Mouse (Mus musculus) ES-E14 (cell line): ENCODE results near the gene Olfr683. TPM values are rescaled to one million over a fixed set of nuclear protein-coding genes. Genes with fewer than 3 reads are reported as not detected.
"Not testable (repeated sequence)": the region's sequence is repeated elsewhere in the genome, so short reads cannot be mapped to it uniquely, and the experiment has no call there.

ENCODE experiments used
- DNase-seq: peaks from one replicate; pipeline ENCODE4 v3.0.0-alpha.2; 2013; ENCODE audit warnings: low read depth, low spot score
- H3K27ac ChIP-seq: 2 replicates; pipeline ENCODE4 v1.5.1; 2012; ENCODE audit warnings: low read depth, mild to moderate bottlenecking, low read length, moderate library complexity, mixed read lengths; ENCODE audit not compliant: poor library complexity, insufficient read depth, severe bottlenecking
- H3K36me3 ChIP-seq: 2 replicates; pipeline ENCODE4 v1.6.1; 2012; ENCODE audit warnings: mild to moderate bottlenecking, low read length, moderate library complexity, mixed read lengths; ENCODE audit not compliant: control insufficient read depth, poor library complexity, insufficient read depth, severe bottlenecking
- H3K4me1 ChIP-seq, 2 experiments: fragments of 150-350 bp in 1 of 2; sonication (generic) in 1 of 2; 2 replicates each; pipeline ENCODE4 v1.6.1; 2012; ENCODE audit warnings: low read length in 2 of 2, mild to moderate bottlenecking in 1 of 2, mixed read lengths in 1 of 2; ENCODE audit not compliant: control insufficient read depth in 2 of 2, insufficient read depth in 2 of 2, poor library complexity in 1 of 2
- H3K4me3 ChIP-seq, 2 experiments: fragments of 150-350 bp in 1 of 2; sonication (generic) in 1 of 2; 2 replicates each; pipeline ENCODE4 v1.5.1; 2012; ENCODE audit warnings: low read length in 2 of 2, low read depth in 1 of 2, mild to moderate bottlenecking in 1 of 2, mixed read lengths in 1 of 2; ENCODE audit not compliant: insufficient read depth in 1 of 2, poor library complexity in 1 of 2, severe bottlenecking in 1 of 2
- H3K9ac ChIP-seq: 2 replicates; pipeline ENCODE4 v1.6.1; 2012; ENCODE audit warnings: low read depth, mild to moderate bottlenecking, low read length, mixed read lengths; ENCODE audit not compliant: poor library complexity, insufficient read depth, severe bottlenecking
- H3K9me3 ChIP-seq: fragments of 150-350 bp; sonication (generic); 2 replicates; pipeline ENCODE4 v1.6.1; 2012; ENCODE audit warnings: low read depth, mild to moderate bottlenecking, low read length; ENCODE audit not compliant: control insufficient read depth, insufficient read depth
- CHD2 ChIP-seq: IDR thresholded peaks from 2 replicates; pipeline ENCODE4 v1.6.1; 2014; ENCODE audit warnings: mild to moderate bottlenecking, low read depth, low read length, inconsistent platforms
- HCFC1 ChIP-seq: IDR thresholded peaks from 2 replicates; pipeline ENCODE4 v1.6.1; 2012; ENCODE audit warnings: low read length, inconsistent platforms, borderline replicate concordance; ENCODE audit not compliant: insufficient read depth
- MAFK ChIP-seq: IDR thresholded peaks from 2 replicates; pipeline ENCODE4 v1.6.1; 2014; ENCODE audit warnings: mild to moderate bottlenecking, low read depth, low read length, inconsistent platforms; ENCODE audit not compliant: insufficient read depth
- ZC3H11A ChIP-seq: IDR thresholded peaks from 2 replicates; pipeline ENCODE4 v1.6.1; 2012; ENCODE audit warnings: low read depth, mild to moderate bottlenecking, inconsistent platforms, low read length, borderline replicate concordance
- ZNF384 ChIP-seq: IDR thresholded peaks from 2 replicates; pipeline ENCODE4 v1.6.1; 2012; ENCODE audit warnings: low read depth, low read length, inconsistent platforms
- in situ Hi-C, 2 experiments: fragments of 600-800 bp; cut with MboI; formaldehyde crosslinking; loops; one replicate each; pipeline ENCODE4 v1.15.1; 2025; ENCODE audit warnings: low sequenced_read_pairs in 2 of 2, inconsistent platforms in 1 of 2; ENCODE audit not compliant: unreplicated experiment in 2 of 2
- total RNA-seq: library from RNA; depleted of rRNA; stranded (reverse); fragments of 300-350 nt; gene quantifications from 2 replicates; pipeline ENCODE4 v1.2.3, GENCODE M21; 2012; rRNA removed

The Olfr683 gene
- total RNA-seq, 1 experiment: not detected

DNA sequence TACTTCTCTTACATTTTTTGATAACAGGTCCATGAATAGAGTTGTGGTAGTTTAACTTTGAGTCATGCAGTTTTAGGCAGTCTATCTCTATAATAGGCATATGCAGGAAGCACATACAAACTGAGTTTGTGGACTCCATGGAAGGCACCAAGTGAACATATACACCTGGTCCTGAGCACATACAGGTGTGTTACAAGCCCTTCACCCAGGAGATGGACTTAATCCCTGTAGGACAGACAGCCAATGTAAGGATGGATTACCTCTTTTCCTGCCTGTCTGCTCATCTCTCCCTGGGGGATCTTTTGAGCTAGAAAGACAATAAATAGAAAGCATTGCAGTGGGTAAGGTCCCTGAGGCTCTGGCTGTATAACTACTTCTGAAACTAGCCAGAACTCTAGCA, 30.3 kb downstream of the Olfr683 start, which contains the start of gene Olfr681:
Gene Olfr681 (plus strand): TSS at position 301 of the 400 bp plus-strand sequence.
- in situ Hi-C loops: no loop called here
- Histone ChIP-seq H3K4me1 (no peaks in the 10 kb centered on the region), H3K36me3 (no peaks in the 10 kb centered on the region), H3K9me3 (no peaks in the 10 kb centered on the region), H3K4me3 (no peak within 1 kb of the TSS), H3K27ac (no peak within 1 kb of the TSS), H3K9ac (no peak within 1 kb of the TSS)
- no peak for DNase-seq
- no peak for TF ChIP-seq CHD2
- TF ChIP-seq HCFC1: no peak
- no peak for TF ChIP-seq ZC3H11A
- no peak for TF ChIP-seq ZNF384
- TF ChIP-seq MAFK: no peak

DNA sequence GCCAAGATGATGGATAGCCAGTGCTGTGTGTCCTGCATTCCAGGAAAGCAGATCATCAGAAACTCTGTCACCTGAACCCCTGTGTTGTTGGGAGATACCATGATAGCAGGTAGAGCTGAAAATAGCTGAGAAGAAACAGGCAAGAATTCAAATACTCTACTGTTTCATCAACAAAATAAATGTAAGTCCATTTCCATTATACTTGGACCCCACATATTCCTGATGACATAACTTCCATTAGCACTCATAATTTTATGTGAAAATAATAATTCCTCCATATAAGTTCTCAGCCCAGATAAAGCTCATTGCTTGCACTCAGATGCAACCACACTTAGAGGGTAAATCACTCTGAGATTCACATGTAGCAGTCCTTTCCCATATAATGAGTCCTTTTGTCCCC, 54.1 kb downstream of the Olfr683 start, which contains the start of gene Olfr680-ps1:
Gene Olfr680-ps1 (minus strand): TSS at position 101 of the 400 bp plus-strand sequence.
- H3K36me3 ChIP-seq, H3K9me3 ChIP-seq, H3K4me3 ChIP-seq, in situ Hi-C loops, DNase-seq, H3K27ac ChIP-seq, H3K4me1 ChIP-seq, H3K9ac ChIP-seq: not testable (repeated sequence)

Other genes with a start within 250 kb of the Olfr683 start
- gene Olfr667, start 225.5 kb downstream of the Olfr683 start, total RNA-seq: not detected in 2 replicates
- not detected in 2 replicates for gene Olfr668, start 219.0 kb downstream of the Olfr683 start, total RNA-seq
- gene Olfr669, start 212.8 kb downstream of the Olfr683 start, total RNA-seq: not detected in 2 replicates
- not detected in 2 replicates for gene Olfr670, start 184.4 kb downstream of the Olfr683 start, total RNA-seq
- not detected in 2 replicates for gene Olfr671, start 167.9 kb downstream of the Olfr683 start, total RNA-seq
- not detected in 2 replicates for gene Olfr672, start 145.0 kb downstream of the Olfr683 start, total RNA-seq
- gene Olfr675, start 118.6 kb downstream of the Olfr683 start, total RNA-seq: not detected in 2 replicates
- not detected in 2 replicates for gene Olfr676, start 114.3 kb downstream of the Olfr683 start, total RNA-seq
- not detected in 2 replicates for gene Olfr677, start 95.6 kb downstream of the Olfr683 start, total RNA-seq
- not detected in 2 replicates for gene Olfr678, start 82.5 kb downstream of the Olfr683 start, total RNA-seq
- gene Olfr679, start 65.8 kb downstream of the Olfr683 start, total RNA-seq: not detected in 2 replicates
- not detected in 2 replicates for gene Olfr680-ps1, start 54.2 kb downstream of the Olfr683 start, total RNA-seq
- not detected in 2 replicates for gene Olfr681, start 30.2 kb downstream of the Olfr683 start, total RNA-seq
- not detected in 2 replicates for gene Olfr684, start 16.6 kb upstream of the Olfr683 start, total RNA-seq
- not detected in 2 replicates for gene Olfr685, start 39.0 kb upstream of the Olfr683 start, total RNA-seq
- gene Olfr686, start 60.5 kb upstream of the Olfr683 start, total RNA-seq: not detected in 2 replicates
- gene Olfr688, start 141.1 kb upstream of the Olfr683 start, total RNA-seq: not detected in 2 replicates
- not detected in 2 replicates for gene Olfr689, start 164.2 kb upstream of the Olfr683 start, total RNA-seq
- not detected in 2 replicates for gene Olfr690, start 187.1 kb upstream of the Olfr683 start, total RNA-seq
- not detected in 2 replicates for gene Olfr691, start 195.3 kb upstream of the Olfr683 start, total RNA-seq
- 0.26 TPM in 1 of 2 replicates, not detected in the other for gene Olfr692, start 221.2 kb upstream of the Olfr683 start, total RNA-seq
- 0.89 and 2.4 TPM in 2 replicates for gene Gm5901, start 228.0 kb upstream of the Olfr683 start, total RNA-seq